Mouse (Mus musculus) liver, postnatal 0 days (tissue): ENCODE results near the gene Camkk1.

Experiments used
- CTCF ChIP-seq: sonication (generic); IDR thresholded peaks from 2 replicates; pipeline ENCODE4 v1.5.1; 2016; ENCODE audit warnings: antibody characterized with exemption, low read depth
- EP300 ChIP-seq: IDR thresholded peaks from 2 replicates; pipeline ENCODE4 v1.6.1; 2016; ENCODE audit warnings: antibody characterized with exemption, low read depth, mild to moderate bottlenecking

DNA sequence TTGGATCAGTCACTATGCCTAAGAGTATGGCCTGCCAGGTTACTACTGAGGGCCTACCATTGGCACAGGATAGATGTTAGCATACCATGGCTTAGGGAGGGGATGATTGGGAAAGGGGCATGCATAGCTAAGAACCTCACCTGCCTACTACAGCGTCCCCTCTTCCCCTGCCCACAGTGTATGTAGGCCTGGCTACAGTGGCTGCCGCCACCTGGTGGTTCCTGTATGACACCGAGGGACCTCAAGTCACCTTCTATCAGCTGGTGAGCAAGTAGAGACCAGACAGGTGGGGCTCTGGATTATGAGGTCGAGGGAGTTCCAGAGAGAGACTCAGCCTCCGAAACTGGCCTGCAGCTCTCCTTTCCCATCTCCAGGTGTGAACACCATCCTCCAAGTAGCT, 35.5 kb upstream of the Camkk1 start:
- TF ChIP-seq CTCF (peak; percentile 71), EP300 (no peak)
